Mouse (Mus musculus) CH12.LX (cell line): Measurements from ENCODE around the gene Ttc7b.

ENCODE experiments used
- CTCF ChIP-seq, 2 experiments: IDR thresholded peaks in 1 of 2; conservative IDR thresholded peaks in 1 of 2; 2 replicates each; pipeline ENCODE4 v1.5.1; 2011 to 2012; ENCODE audit warnings: low read depth in 2 of 2, low read length in 2 of 2, improper control_type of control experiment in 1 of 2, inconsistent platforms in 1 of 2, mild to moderate bottlenecking in 1 of 2, moderate library complexity in 1 of 2
- E2F4 ChIP-seq: IDR thresholded peaks from 2 replicates; pipeline ENCODE4 v1.6.1; 2011; ENCODE audit warnings: low read depth, low read length, improper control_type of control experiment; ENCODE audit not compliant: insufficient replicate concordance
- EP300 ChIP-seq: IDR thresholded peaks from 2 replicates; pipeline ENCODE4 v1.6.1; 2011; ENCODE audit warnings: low read length, improper control_type of control experiment
- ETS1 ChIP-seq: conservative IDR thresholded peaks from 2 replicates; pipeline ENCODE4 v1.6.1; 2012; ENCODE audit warnings: low read depth, mild to moderate bottlenecking, inconsistent platforms, low read length, improper control_type of control experiment, moderate library complexity
- GABPA ChIP-seq: IDR thresholded peaks from 2 replicates; pipeline ENCODE4 v1.6.1; 2012; ENCODE audit warnings: low read depth, low read length, improper control_type of control experiment, inconsistent platforms; ENCODE audit not compliant: insufficient replicate concordance
- MXI1 ChIP-seq: IDR thresholded peaks from 2 replicates; pipeline ENCODE4 v1.6.1; 2011; ENCODE audit warnings: mild to moderate bottlenecking, low read depth, low read length, improper control_type of control experiment
- POLR2A ChIP-seq: IDR thresholded peaks from 2 replicates; pipeline ENCODE4 v1.6.1; 2011; ENCODE audit warnings: low read depth, mild to moderate bottlenecking, improper control_type of control experiment, low read length
- POLR2AphosphoS2 ChIP-seq: IDR thresholded peaks from 2 replicates; pipeline ENCODE4 v1.6.1; 2011; ENCODE audit warnings: low read depth, low read length, improper control_type of control experiment
- SMC3 ChIP-seq: IDR thresholded peaks from 2 replicates; pipeline ENCODE4 v1.6.1; 2011; ENCODE audit warnings: low read depth, low read length, improper control_type of control experiment
- TCF12 ChIP-seq: IDR thresholded peaks from 2 replicates; pipeline ENCODE4 v1.6.1; 2014; ENCODE audit warnings: low read depth, mild to moderate bottlenecking, inconsistent platforms, low read length, improper control_type of control experiment
- ZKSCAN1 ChIP-seq: IDR thresholded peaks from 2 replicates; pipeline ENCODE4 v1.6.1; 2012; ENCODE audit warnings: low read depth, inconsistent platforms, low read length, improper control_type of control experiment, borderline replicate concordance

GRCm38 (mm10) chr12:100441609-100442008 is 79.0 kb downstream of the Ttc7b start:
- TF ChIP-seq MXI1 (no peak), SMC3 (no peak), ZKSCAN1 (no peak), CTCF (conservative IDR thresholded peaks at IDR 0.05 in 1 of 2, IDR thresholded peaks at IDR 0.05 in 1 of 2; ENCODE audit: low read depth in 2 of 2, low read length in 2 of 2) (no peak), POLR2AphosphoS2 (no peak), GABPA (no peak), POLR2A (no peak), TCF12 (no peak), E2F4 (no peak), ETS1 (no peak), EP300 (no peak)
